Mouse (Mus musculus) C2C12 (cell line): ENCODE results near the gene Lrriq1. TPM values are rescaled to one million over a fixed set of nuclear protein-coding genes. Genes with fewer than 3 reads are reported as not detected.

Source experiments
- H3K27me3 ChIP-seq: one replicate; pipeline ENCODE4 v1.6.1; 2011; ENCODE audit not compliant: control insufficient read depth, insufficient read depth, insufficient read length
- H3K36me3 ChIP-seq: one replicate; pipeline ENCODE4 v1.6.1; 2011; ENCODE audit not compliant: control insufficient read depth, insufficient read depth
- H3K4me3 ChIP-seq: one replicate; pipeline ENCODE4 v1.5.1; 2011; ENCODE audit warnings: mild to moderate bottlenecking, control low read depth; ENCODE audit not compliant: poor library complexity, insufficient read depth, severe bottlenecking
- H3K79me2 ChIP-seq: one replicate; pipeline ENCODE4 v1.6.1; 2011; ENCODE audit not compliant: control insufficient read depth, insufficient read depth
- H3K79me3 ChIP-seq: one replicate; pipeline ENCODE4 v1.6.1; 2011; ENCODE audit warnings: low read depth, control low read depth
- H3ac ChIP-seq: one replicate; pipeline ENCODE3; 2011; ENCODE audit warnings: low read depth; ENCODE audit not compliant: control insufficient read depth, insufficient read length
- CTCF ChIP-seq: IDR thresholded peaks from one replicate; pipeline ENCODE4 v1.5.1; 2011; ENCODE audit not compliant: control insufficient read depth, insufficient read depth, insufficient read length
- USF1 ChIP-seq: IDR thresholded peaks from one replicate; pipeline ENCODE4 v1.6.1; 2011; ENCODE audit warnings: low read depth, mild to moderate bottlenecking, control low read depth, moderate library complexity
- polyA plus RNA-seq: library from polyadenylated mRNA; unstranded; fragments of >200 nt; fragmentation: generic; extraction: Trizol; gene quantifications from one replicate; pipeline ENCODE4 v1.2.1, GENCODE M21; 2012; ENCODE audit warnings: missing spikeins

Gene Lrriq1
- polyA plus RNA-seq, 1 experiment: not detected

GRCm38 (mm10) chr10:102999584-102999983 is 236.5 kb downstream of the Lrriq1 start:
- peak; percentile 11 for TF ChIP-seq USF1
- TF ChIP-seq CTCF: no peak

More at GRCm38 (mm10) chr10:102999584-102999983, 236.5 kb downstream of the Lrriq1 start:
- Histone ChIP-seq H3ac (no peak overlapping the region), H3K79me2 (no peaks in the 10 kb centered on the region), H3K79me3 (no peaks in the 10 kb centered on the region), H3K27me3 (no peaks in the 10 kb centered on the region), H3K36me3 (no peaks in the 10 kb centered on the region), H3K4me3 (no peak overlapping the region)

Other genes with a start within 250 kb of the Lrriq1 start
- gene Alx1, start 206.1 kb downstream of the Lrriq1 start, polyA plus RNA-seq: 1.5 TPM
- 1.5 TPM for gene Slc6a15, start 131.5 kb upstream of the Lrriq1 start, polyA plus RNA-seq